Comparison of ENCODE assay signal across 10 mouse cellular contexts in genomic region chr8:116652949-116653348, GRCm38 (mm10).
DNase-seq lines count a peak whose midpoint lies in the region; ATAC-seq lines count a peak whose summit lies in the region.
"Had no signal": no experiment of that assay in that cellular context is flagged by ENCODE, and none has a peak within 500 bp of the region (broad histone marks: within the 10 kb centered on the region; RNA-seq: fewer than 3 reads in every experiment).

No protein-coding gene starts in this region.

- DNase-seq in layer of hippocampus, postnatal 14 days (ENCODE audit: low spot score in 2 of 2): peak; percentile 10 to 42
- DNase-seq in layer of hippocampus, adult 18-20 months (ENCODE audit: low spot score in 2 of 2): no peak
- DNase-seq in R1 (ENCODE audit: low read depth, low spot score): peak; percentile 21
- peak; percentile 47 to 49 for DNase-seq in cerebellum, postnatal 10 days
- no peak for DNase-seq in urinary bladder, postnatal 14 days (ENCODE audit: low spot score)
- no peak for DNase-seq in embryo, embryonic 9.5 days (ENCODE audit: extremely low spot score)
- DNase-seq in urinary bladder, adult 18-20 months (ENCODE audit: low spot score in 2 of 2): no peak

- H3K9me3 ChIP-seq in kidney, embryonic 14.5 days (ENCODE audit: control insufficient read depth, low read length): no peaks in the 10 kb centered on the region
- H3K9me3 ChIP-seq: embryonic facial prominence, embryonic 13.5 days had no signal

- H3K27ac ChIP-seq in kidney, embryonic 14.5 days (ENCODE audit: low read depth, low read length): no peak overlapping the region
- H3K27ac ChIP-seq: embryonic facial prominence, embryonic 13.5 days; macrophage had no signal

- no peak overlapping the region for H3K4me3 ChIP-seq in kidney, embryonic 14.5 days (ENCODE audit: low read length)
- H3K4me3 ChIP-seq: embryonic facial prominence, embryonic 13.5 days had no signal

- no peaks in the 10 kb centered on the region for H3K36me3 ChIP-seq in kidney, embryonic 14.5 days (ENCODE audit: control insufficient read depth, insufficient read depth, low read length)
- H3K36me3 ChIP-seq: embryonic facial prominence, embryonic 13.5 days had no signal

- peak; percentile 69 for ATAC-seq in kidney, embryonic 14.5 days (ENCODE audit: low FRiP score, low TSS enrichment)

- no peak overlapping the region for H3K9ac ChIP-seq in kidney, embryonic 14.5 days (ENCODE audit: low read depth, low read length)
- H3K9ac ChIP-seq: embryonic facial prominence, embryonic 13.5 days had no signal

- 76% methylated on average over 4 of the region's 4 CpGs for WGBS in kidney, embryonic 14.5 days

- no peaks in the 10 kb centered on the region for H3K27me3 ChIP-seq in kidney, embryonic 14.5 days (ENCODE audit: control insufficient read depth, insufficient read depth, low read length)
- H3K27me3 ChIP-seq: embryonic facial prominence, embryonic 13.5 days had no signal

- no peaks in the 10 kb centered on the region for H3K4me1 ChIP-seq in kidney, embryonic 14.5 days (ENCODE audit: control insufficient read depth, insufficient read depth, low read length)
- H3K4me1 ChIP-seq: embryonic facial prominence, embryonic 13.5 days had no signal

- no peak overlapping the region for H3K4me2 ChIP-seq in kidney, embryonic 14.5 days (replicated peaks; ENCODE audit: low read depth, low read length)
- H3K4me2 ChIP-seq: embryonic facial prominence, embryonic 13.5 days had no signal

Comparison
In these comparisons a context has a peak if more than half of its experiments do, and no peak if none do; other contexts are left out.
1. DNase-seq: peak in layer of hippocampus, postnatal 14 days (2 of 2), R1 (single experiment) and cerebellum, postnatal 10 days (2 of 2); none in layer of hippocampus, adult 18-20 months (0 of 2), urinary bladder, postnatal 14 days (single experiment), embryo, embryonic 9.5 days (single experiment) and urinary bladder, adult 18-20 months (0 of 2).